Mouse (Mus musculus) neural tube, embryonic 15.5 days (tissue): ENCODE data around the gene Ano10. TPM values are rescaled to one million over a fixed set of nuclear protein-coding genes. Genes with fewer than 3 reads are reported as not detected.

Experiments used
- ATAC-seq: fragments of 200-750 bp; cut with Nextera tagmentation; 2 replicates; pipeline ENCODE4 v1.8.0; 2017; ENCODE audit warnings: mild to moderate bottlenecking, moderate TSS enrichment, moderate library complexity; ENCODE audit not compliant: low FRiP score
- H3K27ac ChIP-seq: fragments of 300-500 bp; sonication (generic); replicated peaks from 2 replicates; pipeline ENCODE4 v1.5.1; 2015; ENCODE audit warnings: mild to moderate bottlenecking, inconsistent platforms
- H3K27me3 ChIP-seq: fragments of 300-500 bp; sonication (generic); replicated peaks from 2 replicates; pipeline ENCODE4 v1.6.1; 2015; ENCODE audit warnings: inconsistent platforms
- H3K36me3 ChIP-seq: fragments of 300-500 bp; sonication (generic); 2 replicates; pipeline ENCODE4 v1.6.1; 2015; ENCODE audit warnings: inconsistent platforms
- H3K4me1 ChIP-seq: fragments of 300-500 bp; sonication (generic); 2 replicates; pipeline ENCODE4 v1.6.1; 2015; ENCODE audit warnings: inconsistent platforms
- H3K4me2 ChIP-seq: fragments of 300-500 bp; sonication (generic); 2 replicates; pipeline ENCODE4 v1.6.1; 2015; ENCODE audit warnings: inconsistent platforms, mild to moderate bottlenecking, moderate library complexity
- H3K4me3 ChIP-seq: fragments of 300-500 bp; sonication (generic); replicated peaks from 2 replicates; pipeline ENCODE4 v1.5.1; 2015; ENCODE audit warnings: mild to moderate bottlenecking, inconsistent platforms
- H3K9ac ChIP-seq: fragments of 300-500 bp; sonication (generic); replicated peaks from 2 replicates; pipeline ENCODE4 v1.6.1; 2015; ENCODE audit warnings: mild to moderate bottlenecking, inconsistent platforms
- H3K9me3 ChIP-seq: fragments of 300-500 bp; sonication (generic); replicated peaks from 2 replicates; pipeline ENCODE4 v1.6.1; 2016; ENCODE audit warnings: inconsistent platforms
- WGBS: fragments of 180-500 bp; shearing (Covaris S2); methylation state at CpG from one replicate; pipeline ENCODE4 v1.1.7; 2015; ENCODE audit warnings: mixed read lengths; 5-methylcytosine and 5-hydroxymethylcytosine counted together
- polyA plus RNA-seq: library from polyadenylated mRNA; unstranded; fragments of >200 nt; fragmentation: Nextera tagmentation; extraction: Ambion mirVana; gene quantifications from 2 replicates; pipeline ENCODE4 v1.2.1, GENCODE M21; 2015

Ano10 gene
- polyA plus RNA-seq, 1 experiment from 2014 or later = 41.6 TPM

- H3K4me3 ChIP-seq = no peak overlapping the region
- H3K27me3 ChIP-seq = no peaks in the 10 kb centered on the region
- H3K9ac ChIP-seq = no peak overlapping the region
- ATAC-seq = no peak
- H3K4me2 ChIP-seq = no peak overlapping the region
- no peak overlapping the region for H3K27ac ChIP-seq
- 19% methylated on average over 3 of the region's 3 CpGs for WGBS
- H3K9me3 ChIP-seq = no peaks in the 10 kb centered on the region
- H3K4me1 ChIP-seq = peaks cover 16% of the 10 kb centered on the region
- no peaks in the 10 kb centered on the region for H3K36me3 ChIP-seq
Measured at GRCm38 (mm10) chr9:122288416-122288815, 5.8 kb downstream of the Ano10 start.

GRCm38 (mm10) chr9:122287526-122287925 lies 6.7 kb downstream of the Ano10 start:
- no peak for ATAC-seq
- no peak overlapping the region for H3K27ac ChIP-seq
- H3K4me1 ChIP-seq = peaks cover 11% of the 10 kb centered on the region; the same call in 1 of the 2 replicates
- H3K27me3 ChIP-seq = no peaks in the 10 kb centered on the region
- no peaks in the 10 kb centered on the region for H3K36me3 ChIP-seq
- no peak overlapping the region for H3K9ac ChIP-seq
- WGBS = 96% methylated on average over 3 of the region's 3 CpGs
- H3K9me3 ChIP-seq = no peaks in the 10 kb centered on the region
- no peak overlapping the region for H3K4me2 ChIP-seq
- no peak overlapping the region for H3K4me3 ChIP-seq

- Histone ChIP-seq H3K4me3 (no peak overlapping the region), H3K9me3 (no peaks in the 10 kb centered on the region), H3K36me3 (no peaks in the 10 kb centered on the region), H3K9ac (no peak overlapping the region), H3K4me1 (0 out of 2 replicates have a peak, but pooled peaks cover 8% of the 10 kb centered on the region), H3K4me2 (no peak overlapping the region), H3K27me3 (no peaks in the 10 kb centered on the region), H3K27ac (no peak overlapping the region)
- no peak for ATAC-seq
- WGBS = 29% methylated on average over 4 of the region's 4 CpGs
Measured at GRCm38 (mm10) chr9:122285833-122286310, 8.4 kb downstream of the Ano10 start.

DNA sequence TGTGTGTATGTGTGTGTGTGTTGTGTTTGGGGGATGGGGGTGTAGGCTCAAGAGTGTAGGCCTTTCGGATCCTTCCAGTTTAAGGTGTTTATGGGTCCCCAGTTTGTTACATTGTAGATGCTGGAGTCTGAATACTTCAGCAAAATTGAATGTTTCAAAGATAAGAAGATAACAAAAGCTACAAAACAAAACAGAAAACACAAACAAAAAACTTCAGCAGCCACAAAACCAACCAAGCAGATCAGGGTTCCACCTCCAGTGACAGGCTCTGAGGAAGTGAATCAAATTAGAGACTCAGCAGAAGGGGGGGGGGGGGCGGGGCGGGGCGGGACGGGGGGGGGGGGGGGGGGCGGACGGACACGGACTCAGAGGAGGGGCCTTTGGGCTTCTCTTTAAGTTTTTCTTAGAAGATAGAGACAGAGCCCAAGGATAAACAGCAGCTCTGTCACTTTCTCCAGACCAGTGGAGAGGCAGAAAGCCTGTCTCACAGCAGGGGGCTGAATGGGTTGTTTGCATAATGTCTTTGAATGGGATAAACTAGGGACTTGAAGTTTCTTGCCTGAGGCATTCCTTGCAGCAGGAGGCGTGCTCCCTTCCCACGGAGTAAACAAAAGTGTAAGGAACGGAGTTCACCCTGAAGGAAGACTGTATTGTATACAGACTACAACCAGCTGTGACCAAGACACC lies 8.9 kb downstream of the Ano10 start:
- Histone ChIP-seq H3K4me1 (0 out of 2 replicates have a peak, but pooled peaks cover 8% of the 10 kb centered on the region), H3K4me2 (no peak overlapping the region), H3K9me3 (no peaks in the 10 kb centered on the region), H3K4me3 (no peak overlapping the region), H3K27ac (no peak overlapping the region), H3K27me3 (no peaks in the 10 kb centered on the region), H3K36me3 (no peaks in the 10 kb centered on the region), H3K9ac (no peak overlapping the region)
- ATAC-seq = no peak
- WGBS = 20% methylated on average over 4 of the region's 11 CpGs

DNA sequence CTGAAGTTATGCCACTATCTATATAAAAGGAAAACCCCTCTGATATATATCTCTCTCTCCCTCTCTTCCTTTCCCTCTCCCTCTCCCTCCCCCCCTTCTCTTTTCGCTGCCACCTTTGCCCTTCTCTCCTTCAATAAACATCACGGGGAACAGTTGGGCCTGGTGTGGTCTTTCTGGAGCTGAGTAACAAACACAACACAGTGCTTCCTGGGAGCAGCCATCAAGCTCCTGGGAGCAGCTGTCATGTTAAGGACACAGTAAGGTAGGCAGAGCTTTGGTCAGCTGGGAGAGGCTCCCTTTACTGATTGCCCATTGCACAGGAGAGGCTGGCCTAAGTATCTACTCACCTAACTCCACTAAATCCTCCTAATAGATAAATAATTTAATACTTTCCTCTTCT lies 9.5 kb downstream of the Ano10 start:
- Histone ChIP-seq H3K4me1 (0 out of 2 replicates have a peak, but pooled peaks cover 8% of the 10 kb centered on the region), H3K27ac (no peak overlapping the region), H3K27me3 (no peaks in the 10 kb centered on the region), H3K36me3 (no peaks in the 10 kb centered on the region), H3K9me3 (no peaks in the 10 kb centered on the region), H3K4me3 (no peak overlapping the region), H3K9ac (no peak overlapping the region), H3K4me2 (no peak overlapping the region)
- WGBS = 58% methylated on average over 2 of the region's 2 CpGs
- ATAC-seq = no peak

- H3K4me2 ChIP-seq = no peak overlapping the region
- H3K27me3 ChIP-seq = no peaks in the 10 kb centered on the region
- H3K27ac ChIP-seq = no peak overlapping the region
- H3K4me3 ChIP-seq = no peak overlapping the region
- no peak overlapping the region for H3K9ac ChIP-seq
- no peak for ATAC-seq
- peaks cover 4% of the 10 kb centered on the region; the same call in 1 of the 2 replicates for H3K36me3 ChIP-seq
- WGBS = 96% methylated on average over 4 of the region's 4 CpGs
- H3K4me1 ChIP-seq = 0 out of 2 replicates have a peak, but pooled peaks cover 6% of the 10 kb centered on the region
- H3K9me3 ChIP-seq = no peaks in the 10 kb centered on the region
Measured at GRCm38 (mm10) chr9:122281004-122281403, 13.2 kb downstream of the Ano10 start.

DNA sequence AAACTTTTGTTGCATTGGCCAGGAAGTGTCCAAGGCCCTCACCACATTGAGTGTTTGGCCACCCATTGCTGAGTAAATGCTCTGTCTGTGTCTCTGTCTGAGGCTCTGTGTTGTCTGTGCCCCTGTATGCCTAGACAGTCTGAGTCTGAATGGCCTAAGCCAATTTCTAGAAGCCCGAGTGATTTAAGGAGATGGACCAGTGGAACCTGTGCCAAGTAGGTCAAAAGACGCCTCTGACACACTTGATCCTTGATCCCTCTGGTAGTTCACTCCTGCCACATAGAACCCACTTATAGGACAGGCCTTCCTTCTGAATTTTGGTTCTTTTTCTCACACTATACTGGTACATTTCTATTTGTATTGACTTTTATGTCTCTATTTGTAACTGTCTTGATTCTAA lies 17.6 kb downstream of the Ano10 start:
- no peaks in the 10 kb centered on the region for H3K4me1 ChIP-seq
- no peak overlapping the region for H3K9ac ChIP-seq
- no peak overlapping the region for H3K4me3 ChIP-seq
- no peak overlapping the region for H3K27ac ChIP-seq
- H3K36me3 ChIP-seq = peaks cover 36% of the 10 kb centered on the region
- H3K9me3 ChIP-seq = no peaks in the 10 kb centered on the region
- WGBS = 88% methylated on average over 2 of the region's 2 CpGs
- no peaks in the 10 kb centered on the region for H3K27me3 ChIP-seq
- ATAC-seq = no peak
- H3K4me2 ChIP-seq = no peak overlapping the region

DNA sequence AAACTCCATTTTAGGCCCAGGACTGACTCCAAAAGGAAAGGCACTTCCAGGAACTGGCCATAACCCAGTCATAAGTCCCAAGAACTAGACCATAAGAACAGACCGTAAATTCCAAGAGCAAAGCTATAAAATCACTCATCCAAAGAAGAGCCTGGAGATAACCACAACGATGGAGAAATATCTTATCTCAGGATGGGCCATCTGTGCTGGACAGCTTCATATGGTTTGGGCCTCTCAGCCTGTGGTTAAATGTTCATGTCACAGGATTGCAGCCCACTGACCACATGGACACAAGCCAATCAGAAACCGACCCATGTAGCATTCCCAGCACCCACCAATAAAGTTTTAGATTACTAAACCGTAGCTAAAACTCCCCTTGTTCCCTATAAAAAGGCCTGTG lies 18.1 kb downstream of the Ano10 start:
- 75% methylated on average over 4 of the region's 4 CpGs for WGBS
- no peak for ATAC-seq
- no peak overlapping the region for H3K9ac ChIP-seq
- H3K4me3 ChIP-seq = no peak overlapping the region
- H3K4me1 ChIP-seq = no peaks in the 10 kb centered on the region
- H3K4me2 ChIP-seq = no peak overlapping the region
- H3K27me3 ChIP-seq = no peaks in the 10 kb centered on the region
- H3K27ac ChIP-seq = no peak overlapping the region
- no peaks in the 10 kb centered on the region for H3K9me3 ChIP-seq
- H3K36me3 ChIP-seq = peaks cover 41% of the 10 kb centered on the region

GRCm38 (mm10) chr9:122274346-122274745 lies 19.9 kb downstream of the Ano10 start:
- Histone ChIP-seq H3K9me3 (no peaks in the 10 kb centered on the region), H3K4me2 (no peak overlapping the region), H3K27ac (no peak overlapping the region), H3K27me3 (no peaks in the 10 kb centered on the region), H3K4me1 (0 out of 2 replicates have a peak, but pooled peaks cover 3% of the 10 kb centered on the region), H3K9ac (no peak overlapping the region), H3K36me3 (peaks cover 41% of the 10 kb centered on the region), H3K4me3 (no peak overlapping the region)
- no peak for ATAC-seq
- WGBS = 67% methylated on average over 4 of the region's 4 CpGs

DNA sequence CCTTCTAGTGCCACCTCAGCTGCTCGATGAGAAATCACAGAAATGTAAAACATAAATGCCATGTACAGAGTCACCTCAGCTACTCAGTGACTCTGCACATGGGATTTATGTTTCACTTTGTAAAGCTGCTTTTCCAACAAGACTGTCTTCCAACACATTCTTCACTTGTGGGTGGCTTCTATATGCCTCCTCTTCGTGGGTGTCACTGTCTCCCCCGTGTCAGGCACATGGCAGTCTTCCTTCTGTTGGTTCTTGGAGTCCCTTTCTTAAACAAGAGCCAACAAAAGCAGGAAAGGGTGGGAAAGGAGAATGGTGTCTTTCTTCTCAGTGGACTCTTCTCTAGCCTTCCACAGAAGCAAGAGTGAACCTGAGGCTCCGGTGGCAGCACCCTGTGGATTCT lies 20.3 kb downstream of the Ano10 start:
- Histone ChIP-seq H3K4me2 (no peak overlapping the region), H3K27ac (no peak overlapping the region), H3K27me3 (no peaks in the 10 kb centered on the region), H3K4me3 (no peak overlapping the region), H3K9ac (no peak overlapping the region), H3K4me1 (peaks cover 7% of the 10 kb centered on the region; the same call in 1 of the 2 replicates), H3K9me3 (no peaks in the 10 kb centered on the region), H3K36me3 (peaks cover 41% of the 10 kb centered on the region)
- WGBS = 89% methylated on average over 4 of the region's 4 CpGs
- no peak for ATAC-seq

- 72% methylated on average over 4 of the region's 4 CpGs for WGBS
- H3K36me3 ChIP-seq = peaks cover 44% of the 10 kb centered on the region
Measured at GRCm38 (mm10) chr9:122271866-122272265, 22.4 kb downstream of the Ano10 start.

DNA sequence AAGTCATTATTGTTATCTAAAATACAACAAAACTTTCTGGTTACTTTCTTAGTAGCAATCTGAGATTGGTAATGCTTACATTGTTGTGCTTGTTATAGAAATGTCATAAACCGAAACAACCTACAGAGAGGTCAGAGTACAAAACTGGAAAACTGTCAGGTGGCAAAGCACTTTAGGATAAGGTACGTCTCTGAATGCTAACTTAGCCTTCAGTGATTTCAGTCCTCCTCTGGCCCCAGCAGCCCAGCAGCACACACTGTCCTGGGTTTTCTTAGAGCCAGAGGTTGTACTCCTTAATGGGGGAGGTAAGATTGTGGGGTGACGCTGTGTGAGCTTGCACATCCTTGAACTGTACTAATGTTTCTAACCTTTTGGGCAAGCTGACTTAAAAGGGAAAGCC lies 22.9 kb downstream of the Ano10 start:
- H3K4me2 ChIP-seq = no peak overlapping the region
- ATAC-seq = no peak
- H3K4me3 ChIP-seq = no peak overlapping the region
- H3K27ac ChIP-seq = no peak overlapping the region
- H3K9me3 ChIP-seq = no peaks in the 10 kb centered on the region
- H3K27me3 ChIP-seq = no peaks in the 10 kb centered on the region
- 91% methylated on average over 3 of the region's 3 CpGs for WGBS
- H3K36me3 ChIP-seq = peaks cover 49% of the 10 kb centered on the region
- H3K4me1 ChIP-seq = peaks cover 7% of the 10 kb centered on the region; the same call in 1 of the 2 replicates
- H3K9ac ChIP-seq = no peak overlapping the region

More at GRCm38 (mm10) chr9:122271866-122272265, 22.4 kb downstream of the Ano10 start:
- Histone ChIP-seq H3K9ac (no peak overlapping the region), H3K27me3 (no peaks in the 10 kb centered on the region), H3K4me3 (no peak overlapping the region), H3K4me2 (no peak overlapping the region), H3K27ac (no peak overlapping the region), H3K4me1 (peaks cover 7% of the 10 kb centered on the region; the same call in 1 of the 2 replicates), H3K9me3 (no peaks in the 10 kb centered on the region)
- ATAC-seq = no peak
